Mouse (Mus musculus) kidney, embryonic 16.5 days (tissue): ENCODE data around the gene Iqgap2. TPM values are rescaled to one million over a fixed set of nuclear protein-coding genes. Genes with fewer than 3 reads are reported as not detected.

Source experiments
- ATAC-seq: fragments of 200-750 bp; cut with Nextera tagmentation; 2 replicates; pipeline ENCODE4 v1.8.0; 2017; ENCODE audit warnings: moderate TSS enrichment; ENCODE audit not compliant: low FRiP score, low TSS enrichment
- H3K27ac ChIP-seq: fragments of 300-500 bp; sonication (generic); 2 replicates; pipeline ENCODE4 v1.5.1; 2014; ENCODE audit warnings: low read length
- H3K27me3 ChIP-seq: fragments of 300-500 bp; sonication (generic); 2 replicates; pipeline ENCODE4 v1.6.1; 2014; ENCODE audit warnings: low read length, control low read depth, mixed read lengths; ENCODE audit not compliant: insufficient read depth
- H3K36me3 ChIP-seq: fragments of 300-500 bp; sonication (generic); 2 replicates; pipeline ENCODE4 v1.6.1; 2014; ENCODE audit warnings: low read length, control low read depth, mixed read lengths; ENCODE audit not compliant: insufficient read depth
- H3K4me1 ChIP-seq: fragments of 300-500 bp; sonication (generic); 2 replicates; pipeline ENCODE4 v1.6.1; 2014; ENCODE audit warnings: low read length, control low read depth, mixed read lengths; ENCODE audit not compliant: insufficient read depth
- H3K4me2 ChIP-seq: fragments of 300-500 bp; sonication (generic); replicated peaks from 2 replicates; pipeline ENCODE4 v1.6.1; 2014; ENCODE audit warnings: low read depth, low read length
- H3K4me3 ChIP-seq: fragments of 300-500 bp; sonication (generic); 2 replicates; pipeline ENCODE4 v1.5.1; 2014; ENCODE audit warnings: mild to moderate bottlenecking, low read length
- H3K9ac ChIP-seq: fragments of 300-500 bp; sonication (generic); replicated peaks from 2 replicates; pipeline ENCODE4 v1.6.1; 2014; ENCODE audit warnings: low read length
- H3K9me3 ChIP-seq: fragments of 300-500 bp; sonication (generic); 2 replicates; pipeline ENCODE4 v1.6.1; 2016; ENCODE audit warnings: low read length, control low read depth
- WGBS: fragments of 180-500 bp; shearing (Covaris S2); extraction: QIAGEN DNeasy Blood & Tissue Kit; methylation state at CpG from one replicate; pipeline ENCODE4 v1.1.7; 2014; 5-methylcytosine and 5-hydroxymethylcytosine counted together
- polyA plus RNA-seq: library from polyadenylated mRNA; unstranded; fragments of >200 nt; fragmentation: Nextera tagmentation; extraction: Ambion mirVana; gene quantifications from 2 replicates; pipeline ENCODE4 v1.2.1, GENCODE M21; 2015

Gene Iqgap2
- polyA plus RNA-seq, 1 experiment from 2014 or later, result 10.5 TPM

DNA sequence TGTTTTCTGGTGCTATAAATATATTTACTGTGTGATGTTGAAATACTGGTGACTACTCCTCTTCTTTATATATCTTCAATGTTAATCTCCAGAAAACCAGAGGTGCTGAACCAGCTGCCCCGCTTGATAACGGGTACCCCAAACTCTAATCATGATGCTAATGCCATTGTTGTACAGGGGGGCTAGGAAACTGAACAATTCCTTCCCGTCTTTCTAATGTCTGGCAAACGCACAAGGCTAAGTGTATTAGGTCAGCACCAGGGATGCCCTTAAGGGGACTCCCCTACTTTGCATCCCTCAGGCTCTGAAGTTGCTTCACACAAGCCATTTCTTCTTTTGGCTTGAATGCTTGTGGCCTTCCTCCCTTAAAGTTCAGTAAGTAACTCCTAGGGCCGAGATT, 212.6 kb downstream of the Iqgap2 start:
- no peaks in the 10 kb centered on the region for H3K4me1 ChIP-seq
- no peak overlapping the region for H3K9ac ChIP-seq
- H3K9me3 ChIP-seq, result no peaks in the 10 kb centered on the region
- ATAC-seq, result no peak
- no peaks in the 10 kb centered on the region for H3K27me3 ChIP-seq
- no peak overlapping the region for H3K27ac ChIP-seq
- H3K36me3 ChIP-seq, result no peaks in the 10 kb centered on the region
- H3K4me3 ChIP-seq, result no peak overlapping the region
- WGBS, result 82% methylated on average over 5 of the region's 5 CpGs
- H3K4me2 ChIP-seq, result no peak overlapping the region

DNA sequence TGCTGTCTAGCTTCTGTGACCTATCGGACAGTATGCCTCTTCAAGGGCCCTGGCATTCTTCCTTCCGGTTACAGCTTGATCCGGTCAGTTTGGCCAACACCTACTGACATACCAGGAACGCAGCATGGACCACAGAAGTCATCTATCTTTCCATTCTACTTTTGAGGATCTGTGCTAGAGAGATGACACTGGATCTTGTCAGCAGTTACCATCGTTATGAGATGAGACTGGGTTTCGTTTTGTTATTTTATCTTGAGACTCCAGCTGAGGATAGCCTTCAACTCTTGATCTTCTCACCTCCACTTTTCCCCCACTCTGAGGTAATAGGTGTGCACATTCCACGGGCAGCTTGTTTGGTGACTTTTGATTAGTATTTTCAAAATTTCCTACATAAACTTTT, 219.3 kb downstream of the Iqgap2 start:
- H3K27ac ChIP-seq, result no peak overlapping the region
- WGBS, result 86% methylated on average over 7 of the region's 7 CpGs

DNA sequence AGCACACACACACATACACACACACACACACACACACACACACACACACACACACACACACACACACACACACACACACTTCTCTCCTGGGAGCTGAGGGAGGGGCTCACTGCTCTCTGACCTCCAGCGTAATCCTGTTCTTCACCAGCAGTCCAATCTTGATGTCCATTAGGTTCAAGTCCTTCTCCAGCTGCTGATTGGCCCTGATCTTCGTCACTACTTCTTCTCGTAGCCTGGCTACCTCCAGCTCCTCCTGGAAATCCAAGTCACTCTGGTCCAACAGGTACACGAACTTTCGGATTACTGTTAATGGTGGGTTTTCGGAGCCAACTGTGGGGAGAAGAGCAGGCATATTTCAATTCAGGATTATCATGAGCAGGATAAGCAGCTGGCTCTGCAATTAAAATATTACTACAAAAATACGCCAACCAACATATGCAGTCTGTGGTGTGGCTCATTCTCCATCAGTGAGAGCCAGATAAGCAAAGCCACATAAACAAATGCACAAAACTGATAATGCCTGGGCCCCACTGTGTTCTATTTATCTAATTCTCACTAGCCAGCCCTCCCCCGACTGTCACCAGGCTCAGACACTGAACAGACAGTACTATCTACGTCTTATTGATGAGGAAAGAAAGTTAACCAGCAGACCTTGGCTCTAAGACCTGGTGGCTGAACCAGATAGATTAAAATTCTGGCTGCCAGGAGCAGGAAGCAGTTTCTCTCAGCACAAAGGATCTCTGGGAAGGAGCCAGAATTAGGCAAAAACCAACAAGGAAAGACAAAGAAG, 220.4 kb downstream of the Iqgap2 start:
- Histone ChIP-seq H3K4me1 (no peaks in the 10 kb centered on the region), H3K9ac (no peak overlapping the region), H3K9me3 (no peaks in the 10 kb centered on the region), H3K27me3 (no peaks in the 10 kb centered on the region), H3K4me2 (no peak overlapping the region), H3K27ac (no peak overlapping the region), H3K4me3 (no peak overlapping the region), H3K36me3 (no peaks in the 10 kb centered on the region)
- ATAC-seq, result no peak
- 84% methylated on average over 9 of the region's 9 CpGs for WGBS

More for the DNA sequence above, 219.3 kb downstream of the Iqgap2 start:
- Histone ChIP-seq H3K27me3 (no peaks in the 10 kb centered on the region), H3K4me2 (no peak overlapping the region), H3K36me3 (no peaks in the 10 kb centered on the region), H3K4me3 (no peak overlapping the region), H3K9me3 (no peaks in the 10 kb centered on the region), H3K4me1 (no peaks in the 10 kb centered on the region), H3K9ac (no peak overlapping the region)
- no peak for ATAC-seq

DNA sequence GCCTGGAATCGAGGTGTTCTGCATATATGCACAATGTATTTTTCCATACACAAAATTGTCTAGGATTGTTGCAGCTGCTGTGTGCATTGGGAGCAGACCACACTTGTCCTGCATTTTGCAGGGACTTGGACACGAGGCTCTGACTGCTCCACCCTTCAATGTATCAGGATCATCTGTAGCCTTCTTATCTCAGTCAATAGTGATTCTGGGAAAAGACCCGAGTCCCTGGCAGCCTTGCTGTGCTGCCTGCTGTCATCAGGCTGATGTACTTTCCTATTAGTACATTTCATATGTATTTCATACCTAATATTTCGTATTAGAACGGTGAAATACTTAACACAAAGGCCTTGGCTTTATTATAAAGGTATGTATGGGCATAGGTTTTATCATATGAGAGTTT, 221.2 kb downstream of the Iqgap2 start:
- no peak overlapping the region for H3K9ac ChIP-seq
- H3K9me3 ChIP-seq, result no peaks in the 10 kb centered on the region
- 87% methylated on average over 5 of the region's 5 CpGs for WGBS
- H3K4me2 ChIP-seq, result no peak overlapping the region
- no peak overlapping the region for H3K27ac ChIP-seq
- no peaks in the 10 kb centered on the region for H3K4me1 ChIP-seq
- H3K27me3 ChIP-seq, result no peaks in the 10 kb centered on the region
- H3K4me3 ChIP-seq, result no peak overlapping the region
- ATAC-seq, result no peak
- H3K36me3 ChIP-seq, result no peaks in the 10 kb centered on the region

DNA sequence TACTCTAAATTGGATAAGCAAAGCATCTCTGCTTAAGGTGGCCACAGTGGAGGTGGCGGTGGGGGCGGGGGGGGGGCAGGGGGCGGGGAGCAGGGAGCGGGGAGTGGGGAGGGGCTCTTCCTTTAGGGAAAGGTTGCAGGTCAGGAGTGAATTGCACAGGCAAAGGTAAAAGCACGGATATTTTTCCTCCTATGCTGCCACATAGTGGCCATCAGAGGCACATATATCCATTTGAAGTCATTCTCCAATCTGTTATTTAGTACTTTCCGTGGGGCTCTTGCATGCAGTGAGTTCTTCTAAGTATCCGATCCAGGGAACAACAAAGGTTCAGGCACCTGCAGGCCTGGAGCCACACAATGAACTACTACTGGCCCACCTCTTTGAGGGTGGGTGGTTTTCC, 224.5 kb downstream of the Iqgap2 start:
- 0 out of 2 replicates have a peak, but pooled peaks have one; percentile 4 for ATAC-seq
- Histone ChIP-seq H3K9ac (no peak overlapping the region), H3K4me1 (no peaks in the 10 kb centered on the region), H3K27ac (no peak overlapping the region), H3K9me3 (no peaks in the 10 kb centered on the region; the same call in 1 of the 2 replicates), H3K27me3 (no peaks in the 10 kb centered on the region), H3K4me3 (no peak overlapping the region), H3K36me3 (peaks cover 6% of the 10 kb centered on the region; the same call in 1 of the 2 replicates), H3K4me2 (no peak overlapping the region)
- WGBS, result 9% methylated on average over 7 of the region's 7 CpGs

DNA sequence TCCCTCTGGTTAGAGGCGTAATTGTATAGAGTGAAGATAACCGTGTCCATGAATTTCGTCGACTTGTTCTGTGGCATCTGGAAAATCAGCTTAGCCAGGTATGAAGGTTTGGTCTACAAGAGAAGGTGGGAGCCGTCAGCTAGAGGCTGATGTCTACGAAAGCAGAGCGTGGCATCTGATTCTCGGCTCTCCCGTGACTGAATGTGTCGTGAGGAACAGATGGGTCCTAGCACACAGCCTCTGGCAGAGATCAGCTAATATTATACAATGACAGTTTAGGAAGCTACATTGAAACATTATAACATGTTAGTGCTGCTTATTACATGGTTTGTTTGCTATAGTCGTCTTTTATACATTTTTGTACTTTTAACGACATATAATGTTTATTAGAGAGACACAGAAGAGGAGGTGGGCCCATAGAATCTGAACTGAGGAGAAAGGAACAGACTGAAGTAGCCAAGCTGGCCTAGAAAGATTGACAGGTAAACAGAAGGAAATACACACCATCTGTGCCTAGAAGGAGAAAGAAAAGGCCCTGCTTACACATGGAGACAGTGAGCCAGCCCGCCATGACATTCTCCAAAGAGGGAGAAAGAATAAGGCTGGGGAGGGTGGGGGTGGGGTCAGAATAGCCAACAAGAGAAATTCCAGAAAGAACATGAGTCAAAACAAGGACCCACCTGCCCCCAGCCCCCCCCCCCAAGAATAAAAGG, 225.9 kb downstream of the Iqgap2 start:
- Histone ChIP-seq H3K27ac (no peak overlapping the region), H3K36me3 (peaks cover 6% of the 10 kb centered on the region; the same call in 1 of the 2 replicates), H3K9me3 (no peaks in the 10 kb centered on the region; the same call in 1 of the 2 replicates), H3K4me1 (no peaks in the 10 kb centered on the region), H3K4me3 (no peak overlapping the region), H3K27me3 (no peaks in the 10 kb centered on the region), H3K9ac (no peak overlapping the region), H3K4me2 (no peak overlapping the region)
- 85% methylated on average over 13 of the region's 13 CpGs for WGBS
- no peak for ATAC-seq

DNA sequence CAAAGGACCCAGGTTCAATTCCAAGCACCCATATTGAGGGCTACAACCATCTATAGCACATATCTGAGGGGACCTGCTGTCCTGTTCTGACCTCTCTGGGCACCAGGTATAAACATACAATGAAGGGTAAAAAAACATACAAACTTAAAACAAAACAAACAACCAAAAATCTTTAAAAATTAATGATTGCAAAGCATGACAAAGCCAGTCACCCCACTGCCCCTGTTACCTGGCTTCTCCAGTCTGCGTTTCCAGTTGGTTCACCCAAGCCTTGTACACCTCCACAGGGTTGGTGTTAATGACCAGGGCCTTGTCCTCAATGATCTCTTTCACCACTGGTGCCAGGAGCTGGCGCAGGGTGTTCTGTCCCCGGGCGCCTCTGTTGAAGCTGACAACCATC, 227.9 kb downstream of the Iqgap2 start:
- Histone ChIP-seq H3K27ac (no peak overlapping the region), H3K4me2 (no peak overlapping the region), H3K9me3 (no peaks in the 10 kb centered on the region; the same call in 1 of the 2 replicates), H3K4me3 (no peak overlapping the region), H3K4me1 (no peaks in the 10 kb centered on the region), H3K9ac (no peak overlapping the region), H3K27me3 (no peaks in the 10 kb centered on the region), H3K36me3 (peaks cover 6% of the 10 kb centered on the region; the same call in 1 of the 2 replicates)
- ATAC-seq, result no peak
- WGBS, result 93% methylated on average over 4 of the region's 4 CpGs

DNA sequence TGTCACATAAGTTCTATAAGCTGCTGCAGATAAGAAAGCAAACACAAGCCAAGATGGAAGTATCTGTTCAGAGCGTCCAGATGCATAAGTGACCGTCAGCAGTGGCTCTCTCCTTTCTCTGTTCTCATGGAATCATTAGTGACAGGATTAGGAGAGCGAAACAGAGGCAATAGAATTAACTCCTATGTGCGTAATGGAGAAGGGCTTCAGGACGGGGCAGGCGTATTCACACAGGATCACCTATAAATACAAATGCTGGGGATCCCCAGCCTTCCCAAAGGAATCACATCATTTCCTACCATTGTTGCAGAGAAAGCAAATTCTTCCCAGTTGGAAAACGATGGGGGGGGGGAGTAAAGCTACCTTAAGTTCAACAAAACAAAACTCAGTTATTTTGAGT, 232.3 kb downstream of the Iqgap2 start:
- H3K9ac ChIP-seq, result no peak overlapping the region
- peaks cover 18% of the 10 kb centered on the region for H3K4me1 ChIP-seq
- 66% methylated on average over 7 of the region's 7 CpGs for WGBS
- H3K4me3 ChIP-seq, result no peak overlapping the region
- no peaks in the 10 kb centered on the region; the same call in 1 of the 2 replicates for H3K9me3 ChIP-seq
- H3K36me3 ChIP-seq, result peaks cover 3% of the 10 kb centered on the region; the same call in 1 of the 2 replicates
- no peaks in the 10 kb centered on the region for H3K27me3 ChIP-seq
- H3K27ac ChIP-seq, result peak overlapping the region; percentile 73
- no peak for ATAC-seq
- H3K4me2 ChIP-seq, result no peak overlapping the region

DNA sequence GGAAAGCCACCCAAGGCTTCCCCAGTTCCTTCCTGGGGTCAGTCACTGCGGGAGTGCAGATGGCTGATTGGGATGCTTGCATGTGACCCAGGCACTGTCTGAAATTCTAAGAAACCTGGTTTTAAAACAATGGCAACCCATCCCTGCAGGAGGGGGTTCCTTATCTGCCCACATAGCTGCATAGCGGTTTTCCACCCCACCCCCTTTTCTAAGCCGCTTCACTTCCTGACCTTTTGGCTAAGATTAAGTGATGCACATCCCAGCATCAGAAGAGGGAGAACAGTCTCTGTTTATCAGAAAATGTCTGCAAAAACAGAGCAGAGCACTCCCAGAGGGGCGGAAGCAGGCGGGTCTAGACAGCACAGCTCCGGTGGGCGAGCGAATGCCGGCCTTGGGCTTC, 234.6 kb downstream of the Iqgap2 start:
- Histone ChIP-seq H3K9ac (no peak overlapping the region), H3K9me3 (no peaks in the 10 kb centered on the region), H3K27me3 (no peaks in the 10 kb centered on the region), H3K36me3 (no peaks in the 10 kb centered on the region), H3K4me3 (no peak overlapping the region), H3K4me2 (no peak overlapping the region), H3K4me1 (peaks cover 22% of the 10 kb centered on the region), H3K27ac (0 out of 2 replicates have a peak overlapping the region, but pooled peaks have one; percentile 39)
- WGBS, result 66% methylated on average over 9 of the region's 9 CpGs
- ATAC-seq, result no peak

DNA sequence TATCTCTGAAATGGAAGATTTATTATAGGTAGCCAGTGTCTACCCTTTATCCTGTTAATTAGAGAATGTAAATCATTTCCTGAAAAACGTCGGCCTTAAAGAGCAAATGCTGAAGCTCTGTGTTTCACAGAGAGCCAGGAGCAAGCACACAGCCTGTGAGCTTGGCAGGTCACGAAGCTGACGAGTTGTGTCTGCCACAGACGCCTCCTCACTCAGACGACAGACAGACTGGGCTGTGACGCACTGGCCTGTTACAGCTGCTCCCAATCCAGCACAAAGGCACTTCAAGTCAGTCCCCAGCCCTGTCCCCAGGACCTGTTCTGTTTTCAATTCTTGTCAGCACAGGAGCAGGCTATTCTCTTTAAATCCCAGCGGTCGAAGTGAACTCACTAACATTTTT, 236.4 kb downstream of the Iqgap2 start:
- no peak overlapping the region for H3K9ac ChIP-seq
- H3K4me3 ChIP-seq, result no peak overlapping the region
- H3K27ac ChIP-seq, result peak overlapping the region; percentile 44; the same call in 1 of the 2 replicates
- 0 out of 2 replicates have a peak, but pooled peaks cover 3% of the 10 kb centered on the region for H3K9me3 ChIP-seq
- peak; percentile 97 for ATAC-seq
- H3K4me2 ChIP-seq, result peak overlapping the region; percentile 2; the same call in 1 of the 2 replicates
- 13% methylated on average over 9 of the region's 9 CpGs for WGBS
- H3K4me1 ChIP-seq, result peaks cover 22% of the 10 kb centered on the region
- H3K36me3 ChIP-seq, result no peaks in the 10 kb centered on the region
- H3K27me3 ChIP-seq, result no peaks in the 10 kb centered on the region
